In the genomic region with DNA sequence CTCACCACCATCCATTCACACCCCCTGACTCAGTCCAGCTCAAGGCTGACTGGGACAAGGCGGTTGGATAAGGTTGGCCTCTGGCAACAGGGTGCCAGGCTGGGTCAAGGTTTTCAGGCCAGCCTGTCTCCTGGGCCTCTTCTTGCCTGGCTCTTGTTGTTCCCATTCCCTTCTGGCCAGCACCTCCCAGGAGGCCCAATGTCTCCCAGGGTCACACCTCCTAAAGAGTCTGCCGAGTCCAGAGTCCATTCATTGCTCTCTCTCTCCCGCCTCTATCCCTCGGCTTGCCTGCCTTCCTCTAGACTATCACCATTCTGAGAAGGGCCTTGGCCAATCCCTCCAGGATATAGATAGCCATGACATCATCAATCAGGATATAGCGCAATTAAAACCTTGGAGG, we compare ENCODE assay signal across 15 mouse cellular contexts. TPM values are rescaled to one million over a fixed set of nuclear protein-coding genes. Genes with fewer than 3 reads are reported as not detected.
DNase-seq lines count a peak whose midpoint lies in the region; ATAC-seq lines count a peak whose summit lies in the region.
"Had no signal": no experiment of that assay in that cellular context is flagged by ENCODE, and none has a peak within 500 bp of the region (broad histone marks: within the 10 kb centered on the region; RNA-seq: fewer than 3 reads in every experiment).

No protein-coding gene starts in this region.

- peaks cover 21% of the 10 kb centered on the region for H3K36me3 ChIP-seq in heart, embryonic 16.5 days (ENCODE audit: control insufficient read depth, insufficient read depth)
- peaks cover 33% of the 10 kb centered on the region for H3K36me3 ChIP-seq in intestine, embryonic 14.5 days (ENCODE audit: control insufficient read depth, insufficient read depth, low read length)

- H3K27me3 ChIP-seq in heart, embryonic 16.5 days (ENCODE audit: control insufficient read depth, insufficient read depth, low read length): no peaks in the 10 kb centered on the region
- no peaks in the 10 kb centered on the region for H3K27me3 ChIP-seq in intestine, embryonic 14.5 days (replicated peaks; ENCODE audit: control insufficient read depth, insufficient read depth, low read length)
- H3K27me3 ChIP-seq: embryonic facial prominence, embryonic 13.5 days; lung, embryonic 15.5 days had no signal

- H3K4me2 ChIP-seq in heart, embryonic 16.5 days (ENCODE audit: low read depth, low read length): no peak overlapping the region
- no peak overlapping the region for H3K4me2 ChIP-seq in intestine, embryonic 14.5 days (ENCODE audit: low read length)
- H3K4me2 ChIP-seq: embryonic facial prominence, embryonic 13.5 days; lung, embryonic 15.5 days had no signal

- no peak for ATAC-seq in heart, embryonic 16.5 days (replicated peaks; ENCODE audit: extremely low read depth, insufficient read depth, low FRiP score)
- ATAC-seq in intestine, embryonic 14.5 days (replicated peaks; ENCODE audit: low FRiP score, low TSS enrichment, low read depth): peak; percentile 36; the same call in 1 of the 2 replicates
- ATAC-seq: midbrain, embryonic 16.5 days had no signal

- no peak overlapping the region for H3K9ac ChIP-seq in heart, embryonic 16.5 days (ENCODE audit: low read length)
- no peak overlapping the region for H3K9ac ChIP-seq in intestine, embryonic 14.5 days (ENCODE audit: low read length)
- H3K9ac ChIP-seq: embryonic facial prominence, embryonic 13.5 days; lung, embryonic 15.5 days had no signal

- H3K4me3 ChIP-seq in heart, embryonic 16.5 days (ENCODE audit: low read length): no peak overlapping the region
- no peak overlapping the region for H3K4me3 ChIP-seq in intestine, embryonic 14.5 days (ENCODE audit: low read depth, low read length)
- H3K4me3 ChIP-seq: embryonic facial prominence, embryonic 13.5 days; lung, embryonic 15.5 days had no signal

- H3K27ac ChIP-seq in heart, embryonic 16.5 days (ENCODE audit: low read length): peak overlapping the region; percentile 89
- no peak overlapping the region for H3K27ac ChIP-seq in intestine, embryonic 14.5 days (ENCODE audit: low read depth)
- H3K27ac ChIP-seq: embryonic facial prominence, embryonic 13.5 days; lung, embryonic 15.5 days had no signal

- H3K9me3 ChIP-seq in heart, embryonic 16.5 days (replicated peaks; ENCODE audit: control insufficient read depth, low read length): no peaks in the 10 kb centered on the region
- H3K9me3 ChIP-seq in intestine, embryonic 14.5 days (ENCODE audit: control insufficient read depth, low read length): no peaks in the 10 kb centered on the region
- H3K9me3 ChIP-seq: embryonic facial prominence, embryonic 13.5 days; G1E; lung, embryonic 15.5 days had no signal

- WGBS in heart, embryonic 16.5 days: 78% methylated on average over 5 of the region's 5 CpGs
- 84% methylated on average over 5 of the region's 5 CpGs for WGBS in intestine, embryonic 14.5 days
- WGBS in large intestine, adult 2 months: 39% methylated on average over 5 of the region's 5 CpGs

- peaks cover 27% of the 10 kb centered on the region for H3K4me1 ChIP-seq in heart, embryonic 16.5 days (ENCODE audit: control insufficient read depth, insufficient read depth, low read length)
- peaks cover 5% of the 10 kb centered on the region; the same call in 1 of the 2 replicates for H3K4me1 ChIP-seq in intestine, embryonic 14.5 days (replicated peaks; ENCODE audit: control insufficient read depth, insufficient read depth, low read length)

- no peak for DNase-seq in heart, adult 11 months
- DNase-seq in adrenal gland, postnatal 10 days: peak; percentile 70
- DNase-seq in intestine, embryonic 14.5 days (ENCODE audit: low spot score): no peak
- DNase-seq in large intestine, adult 2 months (ENCODE audit: low read depth, low spot score): peak; percentile 90
- DNase-seq in lung, postnatal 4 days: no peak
- no peak for DNase-seq in layer of hippocampus, postnatal 25 days (ENCODE audit: extremely low spot score in 1 of 2, low spot score in 1 of 2)
- DNase-seq: gastrocnemius, postnatal 10 days; layer of hippocampus, adult 9-11 months; right cerebral cortex, postnatal 25 days; thymus, adult 2 months had no signal

RNA-seq across cellular contexts. Expression of a gene that starts 2.3 kb away (rescaled TPM):
- polyA plus RNA-seq in heart, embryonic 16.5 days (2015; fragmentation: Nextera tagmentation; extraction: Ambion mirVana): 93.7 and 96.5 TPM in 2 replicates
- 10 to 100 TPM; 42.4 to 51.7 TPM for total RNA-seq in adrenal gland, postnatal 10 days (2021)
- polyA plus RNA-seq in intestine, embryonic 14.5 days (2014; fragmentation: Nextera tagmentation; extraction: Ambion mirVana): 53.8 and 58.9 TPM in 2 replicates
- 44.6 and 50.6 TPM in 2 replicates for polyA plus RNA-seq in large intestine, adult 2 months (2012; rRNA removed)
- 10 to 100 TPM; 49.2 to 50.4 TPM for total RNA-seq in layer of hippocampus, postnatal 25 days (2021)

RNA-seq across cellular contexts. Expression of a gene that starts 8.0 kb away (rescaled TPM):
- 0.22 and 0.45 TPM in 2 replicates for polyA plus RNA-seq in heart, embryonic 16.5 days (2015; fragmentation: Nextera tagmentation; extraction: Ambion mirVana)
- total RNA-seq in adrenal gland, postnatal 10 days (2021): 1 to 10 TPM in 1 of 2 experiments, under 1 TPM in 1; 0.93 to 3.0 TPM
- 1.7 and 1.9 TPM in 2 replicates for polyA plus RNA-seq in intestine, embryonic 14.5 days (2014; fragmentation: Nextera tagmentation; extraction: Ambion mirVana)
- 1.4 and 2.1 TPM in 2 replicates for polyA plus RNA-seq in large intestine, adult 2 months (2012; rRNA removed)
- under 1 TPM; 0.71 to 0.94 TPM for total RNA-seq in layer of hippocampus, postnatal 25 days (2021)

RNA-seq across cellular contexts. Expression of a gene that starts 13.7 kb away (rescaled TPM):
- polyA plus RNA-seq in heart, embryonic 16.5 days (2015; fragmentation: Nextera tagmentation; extraction: Ambion mirVana): 43.0 and 43.9 TPM in 2 replicates
- 10 to 100 TPM; 21.2 to 26.8 TPM for total RNA-seq in adrenal gland, postnatal 10 days (2021)
- 53.5 and 62.5 TPM in 2 replicates for polyA plus RNA-seq in intestine, embryonic 14.5 days (2014; fragmentation: Nextera tagmentation; extraction: Ambion mirVana)
- polyA plus RNA-seq in large intestine, adult 2 months (2012; rRNA removed): 17.8 and 18.8 TPM in 2 replicates
- 10 to 100 TPM; 26.8 to 29.3 TPM for total RNA-seq in layer of hippocampus, postnatal 25 days (2021)

RNA-seq across cellular contexts. Expression of a gene that starts 13.9 kb away (rescaled TPM):
- 444 and 466 TPM in 2 replicates for polyA plus RNA-seq in heart, embryonic 16.5 days (2015; fragmentation: Nextera tagmentation; extraction: Ambion mirVana)
- total RNA-seq in adrenal gland, postnatal 10 days (2021): 100 to 1,000 TPM; 280 to 307 TPM
- polyA plus RNA-seq in intestine, embryonic 14.5 days (2014; fragmentation: Nextera tagmentation; extraction: Ambion mirVana): 547 and 563 TPM in 2 replicates
- 329 and 342 TPM in 2 replicates for polyA plus RNA-seq in large intestine, adult 2 months (2012; rRNA removed)
- 100 to 1,000 TPM; 303 to 311 TPM for total RNA-seq in layer of hippocampus, postnatal 25 days (2021)

RNA-seq across cellular contexts. Expression of a gene that starts 14.4 kb away (rescaled TPM):
- 90.8 and 99.0 TPM in 2 replicates for polyA plus RNA-seq in heart, embryonic 16.5 days (2015; fragmentation: Nextera tagmentation; extraction: Ambion mirVana)
- 10 to 100 TPM; 69.7 to 75.9 TPM for total RNA-seq in adrenal gland, postnatal 10 days (2021)
- 112 and 114 TPM in 2 replicates for polyA plus RNA-seq in intestine, embryonic 14.5 days (2014; fragmentation: Nextera tagmentation; extraction: Ambion mirVana)
- polyA plus RNA-seq in large intestine, adult 2 months (2012; rRNA removed): 96.9 and 108 TPM in 2 replicates
- total RNA-seq in layer of hippocampus, postnatal 25 days (2021): 10 to 100 TPM; 42.2 to 49.7 TPM

Comparison
In these comparisons a context has a peak if more than half of its experiments do, and no peak if none do; other contexts are left out.
1. DNase-seq: peak in adrenal gland, postnatal 10 days (single experiment) and large intestine, adult 2 months (single experiment); none in heart, adult 11 months (single experiment), intestine, embryonic 14.5 days (single experiment), lung, postnatal 4 days (0 of 2) and layer of hippocampus, postnatal 25 days (0 of 2).